Mouse (Mus musculus): Measurements from ENCODE around the gene Scand1. TPM values are rescaled to one million over a fixed set of nuclear protein-coding genes. Genes with fewer than 3 reads are reported as not detected.

Gene Scand1
- 98.7 TPM for polyA plus RNA-seq (2021)

GRCm38 (mm10) chr2:156312297-156312897 lies at the start of gene Scand1, which contains the start of gene Cnbd2:
Gene Scand1, minus strand, starts transcription at chr2:156312704.
Gene Cnbd2, plus strand, starts transcription at chr2:156312299.
- ATAC-seq, result peak; percentile 68
- peak; percentile 54 for DNase-seq (ENCODE audit: low read depth, low spot score)
- ChIA-PET CTCF (interaction anchor here (2.1 kb wide), 1 partner anchor 162 kb away, joined by 5 read pairs; no protein-coding TSS in a partner anchor), POLR2A (interaction anchor here (0.6 to 1.7 kb wide), 3 partner anchors 12 to 165 kb away, joined by 3 to 6 read pairs (median 4); no protein-coding TSS in a partner anchor)
- no peak for TF ChIP-seq CTCF (IDR thresholded peaks at IDR 0.05)
- in situ Hi-C loops (cut with MboI; ENCODE audit: low pct_unique_long_range_greater_than_20kb), result no loop called here
- no peaks in the 10 kb centered on the region for H3K27me3 ChIP-seq

- DNase-seq (ENCODE audit: low read depth, low spot score) (peak; percentile 7), ATAC-seq (no peak)
- POLR2A ChIA-PET, result interaction anchor here (1.2 kb wide), 1 partner anchor 9 kb away, joined by 4 read pairs; no protein-coding TSS in a partner anchor
- H3K27me3 ChIP-seq, result no peaks in the 10 kb centered on the region
- TF ChIP-seq CTCF (IDR thresholded peaks at IDR 0.05), result no peak
- CTCF ChIA-PET, result no interaction called here
- in situ Hi-C loops (cut with MboI; ENCODE audit: low pct_unique_long_range_greater_than_20kb), result no loop called here
Measured at GRCm38 (mm10) chr2:156356031-156356430, 43.5 kb upstream of the Scand1 start.

- ChIA-PET POLR2A (no interaction called here), CTCF (interaction anchor here (1.0 kb wide), 1 partner anchor 145 kb away, joined by 4 read pairs; no protein-coding TSS in a partner anchor)
- H3K27me3 ChIP-seq, result no peaks in the 10 kb centered on the region
- in situ Hi-C loops (cut with MboI; ENCODE audit: low pct_unique_long_range_greater_than_20kb), result loop anchor here (5.0 kb wide), 1 partner anchor 164 kb away; no protein-coding TSS in a partner anchor
- no peak for ATAC-seq
- no peak for TF ChIP-seq CTCF (IDR thresholded peaks at IDR 0.05)
- no peak for DNase-seq (ENCODE audit: low read depth, low spot score)
Measured at GRCm38 (mm10) chr2:156353265-156353692, 40.8 kb upstream of the Scand1 start.

GRCm38 (mm10) chr2:156352413-156353165 lies 40.1 kb upstream of the Scand1 start:
- H3K27me3 ChIP-seq, result no peaks in the 10 kb centered on the region
- ChIA-PET CTCF (no interaction called here), POLR2A (no interaction called here)
- ATAC-seq, result no peak
- no peak for DNase-seq (ENCODE audit: low read depth, low spot score)
- TF ChIP-seq CTCF (IDR thresholded peaks at IDR 0.05), result peak; percentile 9
- in situ Hi-C loops (cut with MboI; ENCODE audit: low pct_unique_long_range_greater_than_20kb), result loop anchor here (5.0 kb wide), 1 partner anchor 165 kb away; no protein-coding TSS in a partner anchor

GRCm38 (mm10) chr2:156351243-156351642 lies 38.7 kb upstream of the Scand1 start:
- CTCF ChIA-PET, result interaction anchor here (0.7 to 1.4 kb wide), 4 partner anchors 20 to 166 kb away, joined by 3 to 5 read pairs (median 4); no protein-coding TSS in a partner anchor
- in situ Hi-C loops (cut with MboI; ENCODE audit: low pct_unique_long_range_greater_than_20kb), result loop anchor here (5.0 kb wide), 1 partner anchor 166 kb away; no protein-coding TSS in a partner anchor
- no peak for ATAC-seq
- POLR2A ChIA-PET, result no interaction called here
- peak; percentile 60 for TF ChIP-seq CTCF (IDR thresholded peaks at IDR 0.05)
- H3K27me3 ChIP-seq, result no peaks in the 10 kb centered on the region
- DNase-seq (ENCODE audit: low read depth, low spot score), result no peak

- POLR2A ChIA-PET, result interaction anchor here (0.6 kb wide), 1 partner anchor 149 kb away, joined by 5 read pairs; no protein-coding TSS in a partner anchor
- ATAC-seq (no peak), DNase-seq (ENCODE audit: low read depth, low spot score) (no peak)
- no peak for TF ChIP-seq CTCF (IDR thresholded peaks at IDR 0.05)
- in situ Hi-C loops (cut with MboI; ENCODE audit: low pct_unique_long_range_greater_than_20kb), result loop anchor here (10.0 kb wide), 1 partner anchor 345 kb away; no protein-coding TSS in a partner anchor
- CTCF ChIA-PET, result interaction anchor here (1.0 kb wide), 1 partner anchor 148 kb away, joined by 3 read pairs; no protein-coding TSS in a partner anchor
- H3K27me3 ChIP-seq, result no peaks in the 10 kb centered on the region
Measured at GRCm38 (mm10) chr2:156349286-156349848, 36.9 kb upstream of the Scand1 start.

- no peak for ATAC-seq
- in situ Hi-C loops (cut with MboI; ENCODE audit: low pct_unique_long_range_greater_than_20kb), result loop anchor here (10.0 kb wide), 1 partner anchor 346 kb away; no protein-coding TSS in a partner anchor
- CTCF ChIA-PET, result interaction anchor here (1.0 kb wide), 1 partner anchor 149 kb away, joined by 3 read pairs; no protein-coding TSS in a partner anchor
Measured at GRCm38 (mm10) chr2:156348812-156349211, 36.3 kb upstream of the Scand1 start.

GRCm38 (mm10) chr2:156344775-156345532 lies 32.5 kb upstream of the Scand1 start:
- no peaks in the 10 kb centered on the region for H3K27me3 ChIP-seq
- peak; percentile 1 for DNase-seq (ENCODE audit: low read depth, low spot score)
- in situ Hi-C loops (cut with MboI; ENCODE audit: low pct_unique_long_range_greater_than_20kb), result loop anchor here (10.0 kb wide), 1 partner anchor 350 kb away; no protein-coding TSS in a partner anchor
- ChIA-PET POLR2A (no interaction called here), CTCF (interaction anchor here (1.1 kb wide), 1 partner anchor 170 kb away, joined by 6 read pairs; no protein-coding TSS in a partner anchor)
- no peak for ATAC-seq
- peak; percentile 70 for TF ChIP-seq CTCF (IDR thresholded peaks at IDR 0.05)

More at GRCm38 (mm10) chr2:156348812-156349211, 36.3 kb upstream of the Scand1 start:
- POLR2A ChIA-PET, result no interaction called here
- H3K27me3 ChIP-seq, result no peaks in the 10 kb centered on the region
- DNase-seq (ENCODE audit: low read depth, low spot score), result no peak
- TF ChIP-seq CTCF (IDR thresholded peaks at IDR 0.05), result no peak

- no peak for TF ChIP-seq CTCF (IDR thresholded peaks at IDR 0.05)
- CTCF ChIA-PET, result no interaction called here
Measured at GRCm38 (mm10) chr2:156340078-156340477, 27.6 kb upstream of the Scand1 start.

More at GRCm38 (mm10) chr2:156340078-156340477, 27.6 kb upstream of the Scand1 start:
- no peak for DNase-seq (ENCODE audit: low read depth, low spot score)
- in situ Hi-C loops (cut with MboI; ENCODE audit: low pct_unique_long_range_greater_than_20kb), result loop anchor here (10.0 kb wide), 1 partner anchor 355 kb away; no protein-coding TSS in a partner anchor
- POLR2A ChIA-PET, result no interaction called here
- H3K27me3 ChIP-seq, result no peaks in the 10 kb centered on the region
- no peak for ATAC-seq
